Mouse (Mus musculus): ENCODE results near the gene Prkrip1. TPM values are rescaled to one million over a fixed set of nuclear protein-coding genes. Genes with fewer than 3 reads are reported as not detected.
"Not testable (repeated sequence)": the region's sequence is repeated elsewhere in the genome, so short reads cannot be mapped to it uniquely, and the experiment has no call there.

The Prkrip1 gene
- polyA plus RNA-seq, 1 experiment from 2014 or later, result 77.6 TPM

- Histone ChIP-seq H3K4me1 (replicated peaks) (peaks cover 27% of the 10 kb centered on the region), H3K9me3 (peaks cover 4% of the 10 kb centered on the region; the same call in 1 of the 2 replicates), H3K27ac (no peak overlapping the region), H3K36me3 (0 out of 2 replicates have a peak, but pooled peaks cover 9% of the 10 kb centered on the region), H3K4me3 (no peak overlapping the region), H3K27me3 (ENCODE audit: insufficient read depth, poor library complexity, severe bottlenecking) (peaks cover 8% of the 10 kb centered on the region; the same call in 1 of the 2 replicates)
- no peak for DNase-seq (ENCODE audit: low spot score)
- WGBS, result 94% methylated on average over 3 of the region's 3 CpGs
Observed at GRCm38 (mm10) chr5:136168071-136168470, 30.7 kb downstream of the Prkrip1 start.

DNA sequence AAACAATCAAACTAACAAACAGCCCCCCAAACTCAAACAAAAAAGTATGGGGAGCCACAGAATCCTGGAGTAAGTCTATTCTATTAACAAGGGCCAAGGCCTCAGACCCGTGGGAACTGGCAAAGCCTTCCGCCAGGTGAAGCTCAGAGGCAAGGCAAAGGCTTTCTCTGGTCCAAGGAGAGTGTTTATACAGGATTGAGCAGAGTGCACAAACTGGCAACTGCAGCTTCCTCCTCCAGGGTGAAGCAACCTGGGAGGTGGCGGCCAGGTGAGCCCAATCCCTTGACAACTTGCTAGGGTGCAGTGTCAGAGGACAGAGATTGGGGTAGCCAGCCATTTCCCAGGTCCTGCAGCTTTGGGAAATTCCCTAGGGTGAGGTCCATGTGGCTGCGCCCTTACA lies 31.5 kb downstream of the Prkrip1 start:
- DNase-seq (ENCODE audit: low spot score), result no peak
- H3K4me3 ChIP-seq, result no peak overlapping the region
- no peak overlapping the region for H3K27ac ChIP-seq
- peaks cover 4% of the 10 kb centered on the region; the same call in 1 of the 2 replicates for H3K9me3 ChIP-seq
- H3K27me3 ChIP-seq (ENCODE audit: insufficient read depth, poor library complexity, severe bottlenecking), result peaks cover 8% of the 10 kb centered on the region; the same call in 1 of the 2 replicates
- 88% methylated on average over 4 of the region's 4 CpGs for WGBS
- 0 out of 2 replicates have a peak, but pooled peaks cover 9% of the 10 kb centered on the region for H3K36me3 ChIP-seq
- peaks cover 27% of the 10 kb centered on the region for H3K4me1 ChIP-seq (replicated peaks)

- Histone ChIP-seq H3K27ac (no peak overlapping the region), H3K36me3 (peaks cover 19% of the 10 kb centered on the region; the same call in 1 of the 2 replicates), H3K4me3 (no peak overlapping the region), H3K4me1 (replicated peaks) (peaks cover 15% of the 10 kb centered on the region), H3K9me3 (peaks cover 4% of the 10 kb centered on the region; the same call in 1 of the 2 replicates), H3K27me3 (ENCODE audit: insufficient read depth, poor library complexity, severe bottlenecking) (no peaks in the 10 kb centered on the region)
- no peak for DNase-seq (ENCODE audit: low spot score)
- WGBS, result 83% methylated on average over 8 of the region's 8 CpGs
Observed at GRCm38 (mm10) chr5:136165246-136165645, 33.5 kb downstream of the Prkrip1 start.

DNA sequence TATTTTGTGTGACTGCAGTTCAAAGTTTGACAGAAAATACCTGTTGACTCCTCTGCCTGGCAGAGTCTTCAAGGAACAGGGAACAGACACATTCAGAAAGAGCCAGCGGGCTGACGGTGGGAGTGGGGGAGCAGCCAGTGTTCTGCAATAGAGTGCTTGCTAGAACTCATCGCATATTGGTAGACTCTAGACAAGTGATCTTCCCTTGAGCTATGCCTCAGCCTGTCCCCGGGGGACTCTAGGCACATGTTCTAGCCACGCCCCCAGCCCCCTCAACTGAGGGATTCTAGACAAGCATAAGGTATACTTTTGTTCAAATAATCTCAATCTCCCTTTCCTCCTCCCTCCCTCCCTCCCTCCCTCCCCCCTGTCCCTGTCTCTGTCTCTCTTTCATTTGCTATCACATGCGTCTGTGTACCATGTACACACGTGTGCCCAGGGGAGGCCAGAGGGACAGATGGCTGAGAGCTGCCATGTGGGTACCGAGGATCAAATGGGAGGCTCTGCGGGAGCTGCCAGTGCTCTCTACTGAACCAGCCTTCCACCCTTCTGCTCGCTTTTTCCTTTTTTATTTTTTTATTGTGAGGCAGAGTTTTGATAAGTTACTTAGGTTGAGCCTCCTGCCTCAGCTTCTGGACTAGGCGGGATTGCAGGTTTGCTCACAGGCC lies 34.8 kb downstream of the Prkrip1 start:
- Histone ChIP-seq H3K9me3 (peaks cover 4% of the 10 kb centered on the region; the same call in 1 of the 2 replicates), H3K36me3 (peaks cover 21% of the 10 kb centered on the region; the same call in 1 of the 2 replicates), H3K4me3 (no peak overlapping the region), H3K4me1 (replicated peaks) (peaks cover 6% of the 10 kb centered on the region; the same call in 1 of the 2 replicates), H3K27me3 (ENCODE audit: insufficient read depth, poor library complexity, severe bottlenecking) (no peaks in the 10 kb centered on the region), H3K27ac (no peak overlapping the region)
- no peak for DNase-seq (ENCODE audit: low spot score)
- WGBS, result 81% methylated on average over 11 of the region's 11 CpGs

- not testable (repeated sequence) for H3K4me3 ChIP-seq; H3K4me1 ChIP-seq (replicated peaks); H3K9me3 ChIP-seq; H3K27me3 ChIP-seq (ENCODE audit: insufficient read depth, poor library complexity, severe bottlenecking); H3K27ac ChIP-seq; DNase-seq (ENCODE audit: low spot score)
- 89% methylated on average over 11 of the region's 12 CpGs for WGBS
- peaks cover 12% of the 10 kb centered on the region; the same call in 1 of the 2 replicates for H3K36me3 ChIP-seq
Observed at GRCm38 (mm10) chr5:136160084-136160483, 38.7 kb downstream of the Prkrip1 start.

DNA sequence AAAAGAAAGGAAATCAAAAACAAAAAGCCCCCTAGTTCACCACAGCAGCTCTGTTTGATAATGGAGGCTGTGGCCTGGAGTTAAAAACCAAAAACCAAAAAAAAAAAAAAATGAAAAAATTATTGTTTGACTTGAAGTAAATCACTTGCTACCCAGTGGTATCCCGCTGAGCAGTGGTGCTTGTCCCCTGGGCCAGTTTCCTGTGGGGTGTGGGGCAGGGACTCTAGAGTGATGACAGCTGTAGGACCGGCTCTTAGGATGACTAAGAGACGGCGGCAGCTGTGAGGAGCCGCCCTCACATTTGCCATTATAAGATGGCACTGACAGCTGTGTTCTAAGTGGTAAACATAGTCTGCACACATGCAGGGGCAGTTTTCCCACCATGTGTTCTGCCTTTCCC lies 43.4 kb downstream of the Prkrip1 start:
- WGBS, result 86% methylated on average over 5 of the region's 5 CpGs
- no peak for DNase-seq (ENCODE audit: low spot score)

DNA sequence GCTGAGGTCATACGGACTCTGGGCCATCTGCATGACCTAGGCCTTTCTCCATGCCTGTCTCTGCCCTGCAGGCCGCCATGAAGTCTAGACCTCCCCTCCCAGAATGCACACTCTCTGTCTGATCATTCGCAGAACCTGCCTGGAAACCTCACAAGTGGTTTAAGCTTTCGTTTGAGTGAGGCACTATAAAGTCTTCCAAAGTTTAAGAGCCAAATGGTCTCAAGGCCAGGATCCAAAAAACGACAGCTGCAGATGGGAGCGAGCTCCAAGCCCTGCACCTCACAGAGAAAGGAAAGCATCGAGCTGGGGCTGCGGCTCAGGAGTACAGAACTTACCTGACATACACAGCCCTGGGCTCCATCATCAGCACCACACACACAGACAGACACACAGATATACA lies 46.4 kb downstream of the Prkrip1 start:
- WGBS, result 89% methylated on average over 8 of the region's 8 CpGs
- no peaks in the 10 kb centered on the region for H3K36me3 ChIP-seq
- H3K27ac ChIP-seq, result no peak overlapping the region
- no peak for DNase-seq (ENCODE audit: low spot score)
- no peaks in the 10 kb centered on the region for H3K4me1 ChIP-seq (replicated peaks)
- no peak overlapping the region for H3K4me3 ChIP-seq
- H3K9me3 ChIP-seq, result no peaks in the 10 kb centered on the region
- H3K27me3 ChIP-seq (ENCODE audit: insufficient read depth, poor library complexity, severe bottlenecking), result no peaks in the 10 kb centered on the region

More for the DNA sequence above, 43.4 kb downstream of the Prkrip1 start:
- Histone ChIP-seq H3K4me1 (replicated peaks) (no peaks in the 10 kb centered on the region), H3K4me3 (no peak overlapping the region), H3K36me3 (peaks cover 4% of the 10 kb centered on the region; the same call in 1 of the 2 replicates), H3K27ac (no peak overlapping the region), H3K9me3 (no peaks in the 10 kb centered on the region), H3K27me3 (ENCODE audit: insufficient read depth, poor library complexity, severe bottlenecking) (no peaks in the 10 kb centered on the region)

DNA sequence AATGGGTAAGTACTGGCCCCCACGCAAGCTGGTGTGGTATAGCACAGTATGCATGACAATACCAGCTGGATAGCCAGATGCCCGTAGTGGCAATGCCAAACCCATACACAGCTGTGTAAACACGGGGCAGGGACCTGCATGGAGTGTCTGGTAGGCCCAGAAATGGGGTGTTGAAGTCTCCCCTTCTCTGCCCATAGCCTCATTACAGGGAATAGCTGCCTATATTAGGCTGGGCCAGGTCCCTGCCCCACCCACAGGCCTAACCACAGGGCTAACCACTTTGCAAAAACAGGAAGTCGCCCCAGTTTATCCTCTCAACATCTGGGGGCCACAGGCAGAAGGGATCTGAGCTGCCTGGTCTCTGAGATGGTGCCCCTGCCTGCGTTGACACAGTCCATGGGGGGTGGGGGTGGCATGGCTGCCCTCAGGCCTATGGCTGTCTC lies 49.6 kb downstream of the Prkrip1 start:
- WGBS, result 69% methylated on average over 5 of the region's 5 CpGs
- H3K36me3 ChIP-seq; H3K27ac ChIP-seq; H3K4me1 ChIP-seq (replicated peaks); H3K9me3 ChIP-seq; H3K4me3 ChIP-seq; H3K27me3 ChIP-seq (ENCODE audit: insufficient read depth, poor library complexity, severe bottlenecking); DNase-seq (ENCODE audit: low spot score): not testable (repeated sequence)

- Histone ChIP-seq H3K27me3 (ENCODE audit: insufficient read depth, poor library complexity, severe bottlenecking) (no peaks in the 10 kb centered on the region), H3K4me3 (no peak overlapping the region), H3K4me1 (replicated peaks) (no peaks in the 10 kb centered on the region), H3K36me3 (no peaks in the 10 kb centered on the region), H3K9me3 (peaks cover 4% of the 10 kb centered on the region; the same call in 1 of the 2 replicates), H3K27ac (no peak overlapping the region)
- DNase-seq (ENCODE audit: low spot score), result no peak
- 77% methylated on average over 8 of the region's 8 CpGs for WGBS
Observed at GRCm38 (mm10) chr5:136147704-136148103, 51.1 kb downstream of the Prkrip1 start.

- peaks cover 6% of the 10 kb centered on the region; the same call in 1 of the 2 replicates for H3K9me3 ChIP-seq
- peaks cover 7% of the 10 kb centered on the region for H3K36me3 ChIP-seq
- H3K27ac ChIP-seq, result no peak overlapping the region
- H3K4me1 ChIP-seq (replicated peaks), result no peaks in the 10 kb centered on the region
- DNase-seq (ENCODE audit: low spot score), result no peak
- 97% methylated on average over 1 of the region's 1 CpGs for WGBS
- no peak overlapping the region for H3K4me3 ChIP-seq
- H3K27me3 ChIP-seq (ENCODE audit: insufficient read depth, poor library complexity, severe bottlenecking), result no peaks in the 10 kb centered on the region
Observed at GRCm38 (mm10) chr5:136146936-136147335, 51.8 kb downstream of the Prkrip1 start.

- no peak for DNase-seq (ENCODE audit: low spot score)
- no peak overlapping the region for H3K27ac ChIP-seq
- H3K4me3 ChIP-seq, result no peak overlapping the region
- no peaks in the 10 kb centered on the region for H3K27me3 ChIP-seq (ENCODE audit: insufficient read depth, poor library complexity, severe bottlenecking)
- H3K4me1 ChIP-seq (replicated peaks), result no peaks in the 10 kb centered on the region
- WGBS, result 75% methylated on average over 12 of the region's 12 CpGs
- peaks cover 28% of the 10 kb centered on the region for H3K36me3 ChIP-seq
- H3K9me3 ChIP-seq, result peaks cover 6% of the 10 kb centered on the region; the same call in 1 of the 2 replicates
Observed at GRCm38 (mm10) chr5:136144606-136145430, 53.9 kb downstream of the Prkrip1 start.

GRCm38 (mm10) chr5:136143161-136143755 lies 55.5 kb downstream of the Prkrip1 start:
- Histone ChIP-seq H3K36me3 (peaks cover 43% of the 10 kb centered on the region), H3K27me3 (ENCODE audit: insufficient read depth, poor library complexity, severe bottlenecking) (no peaks in the 10 kb centered on the region), H3K27ac (no peak overlapping the region), H3K9me3 (peaks cover 6% of the 10 kb centered on the region; the same call in 1 of the 2 replicates), H3K4me1 (replicated peaks) (no peaks in the 10 kb centered on the region), H3K4me3 (no peak overlapping the region)
- 91% methylated on average over 6 of the region's 6 CpGs for WGBS
- no peak for DNase-seq (ENCODE audit: low spot score)
